Mouse (Mus musculus) cerebral cortex, adult 2 months (tissue): ENCODE results near the gene Gm10553.

ENCODE experiments used
- WGBS: fragments of 180-500 bp; shearing (Covaris S2); methylation state at CpG from one replicate; pipeline ENCODE4 v1.1.7; 2018; 5-methylcytosine and 5-hydroxymethylcytosine counted together

Gm10553 gene

DNA sequence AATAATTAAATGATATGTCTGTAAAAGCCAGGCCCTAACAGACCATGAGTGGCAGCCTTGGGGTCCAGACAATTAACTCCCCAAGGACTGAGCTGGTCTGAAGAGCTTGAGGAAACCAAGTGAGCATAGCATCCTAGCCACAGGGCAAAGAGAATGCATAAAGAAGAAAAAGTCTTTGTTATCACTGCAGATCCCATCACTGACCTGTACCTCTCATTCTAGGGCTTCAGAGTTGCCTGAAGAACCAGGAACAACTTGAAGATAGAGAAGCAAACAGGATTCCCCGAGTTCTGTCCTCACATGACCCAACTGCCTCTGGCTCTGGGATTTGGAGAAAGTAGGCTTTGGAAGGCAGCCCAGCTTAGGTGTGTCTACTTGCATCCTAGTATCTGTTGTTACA, at the start of gene Gm10553:
Gene Gm10553 (plus strand): TSS at position 301 of the 400 bp plus-strand sequence.
- 60% methylated on average over 1 of the region's 1 CpGs for WGBS

GRCm38 (mm10) chr1:85071690-85072089, 28.3 kb upstream of the Gm10553 start:
- WGBS = 64% methylated on average over 3 of the region's 3 CpGs

DNA sequence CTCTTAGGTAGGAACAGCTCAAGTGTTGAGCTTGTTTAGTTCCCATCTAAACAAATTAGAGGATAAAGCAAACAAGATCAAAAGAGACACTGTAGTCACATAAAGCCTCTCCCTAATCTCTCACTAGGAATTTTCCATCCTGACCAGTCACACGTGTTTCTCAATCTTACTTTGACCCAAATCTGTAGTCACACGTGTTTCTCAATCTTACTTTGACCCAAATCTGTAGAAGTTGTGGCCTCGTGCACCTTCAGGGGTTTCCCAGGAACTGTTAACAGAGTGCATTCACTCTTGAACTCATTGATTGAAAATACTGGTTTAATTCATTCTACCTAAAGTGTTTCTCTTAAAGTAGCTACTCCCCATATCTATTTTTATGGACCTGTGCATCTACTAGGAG, 26.9 kb upstream of the Gm10553 start:
- WGBS = 64% methylated on average over 3 of the region's 3 CpGs

DNA sequence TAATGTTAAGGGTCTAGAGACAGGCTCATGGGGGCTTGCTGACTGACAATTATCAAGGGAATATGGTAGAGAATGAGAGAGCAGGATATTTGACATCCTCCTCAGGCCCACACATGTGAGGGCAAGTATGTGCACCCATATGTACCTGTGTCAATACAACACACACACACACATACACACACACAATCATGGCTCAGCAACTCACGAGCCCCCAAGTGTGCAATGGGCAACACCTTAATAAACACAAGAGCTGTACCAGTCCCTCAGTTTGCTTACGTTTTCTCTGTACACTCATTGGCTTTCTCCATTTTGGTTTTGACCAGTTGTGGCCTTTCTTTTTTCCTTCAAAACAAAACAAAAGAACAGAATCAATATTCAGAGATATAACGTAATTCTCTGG, 15.2 kb upstream of the Gm10553 start:
- 68% methylated on average over 3 of the region's 3 CpGs for WGBS

DNA sequence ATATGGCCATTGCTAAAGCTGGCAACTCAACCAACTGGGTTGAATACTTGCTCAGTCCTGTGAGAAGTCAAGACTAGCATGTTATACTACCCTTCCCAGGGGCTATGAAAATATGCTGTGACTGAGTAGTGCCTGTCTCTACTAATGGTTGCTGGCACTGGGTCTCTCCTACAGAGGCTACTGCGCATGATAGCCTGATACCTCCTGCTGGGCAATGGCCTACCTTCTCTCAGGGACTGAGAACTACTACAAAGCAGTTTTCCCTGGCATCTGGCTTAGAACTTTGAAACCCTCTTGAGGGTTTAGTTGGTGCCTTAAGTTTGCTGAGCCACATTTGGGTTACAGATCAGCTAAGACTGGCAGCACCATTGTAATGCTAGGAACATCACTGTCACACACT, 13.8 kb upstream of the Gm10553 start:
- 67% methylated on average over 1 of the region's 1 CpGs for WGBS

DNA sequence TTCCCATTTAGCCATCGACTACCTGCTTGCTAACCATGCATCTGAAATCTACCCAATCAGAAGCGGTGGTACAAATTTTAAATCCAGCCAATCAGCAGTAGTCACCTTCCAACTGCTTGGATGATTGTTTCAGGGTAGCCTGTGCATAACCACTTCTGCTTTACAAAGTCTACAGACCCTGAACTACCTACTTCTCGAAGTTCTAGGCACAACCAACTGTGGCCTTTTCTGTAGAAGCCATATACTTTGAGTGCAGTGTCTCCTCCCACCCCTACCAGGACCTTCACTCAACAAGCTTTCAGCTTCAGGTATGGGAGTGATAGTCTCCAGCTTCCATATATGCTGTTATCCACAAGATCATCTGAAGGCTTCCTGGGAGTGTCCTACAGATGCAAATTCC, 7.8 kb upstream of the Gm10553 start:
- 27% methylated on average over 1 of the region's 3 CpGs for WGBS

GRCm38 (mm10) chr1:85093011-85093572, 6.9 kb upstream of the Gm10553 start:
- WGBS = 82% methylated on average over 6 of the region's 7 CpGs

- 80% methylated on average over 6 of the region's 7 CpGs for WGBS
Observed at GRCm38 (mm10) chr1:85099081-85099480, 883 bp upstream of the Gm10553 start.

- WGBS = 82% methylated on average over 4 of the region's 4 CpGs
Observed at GRCm38 (mm10) chr1:85101754-85102153, 1.8 kb downstream of the Gm10553 start.

- 83% methylated on average over 4 of the region's 4 CpGs for WGBS
Observed at GRCm38 (mm10) chr1:85105336-85105735, 5.4 kb downstream of the Gm10553 start.

DNA sequence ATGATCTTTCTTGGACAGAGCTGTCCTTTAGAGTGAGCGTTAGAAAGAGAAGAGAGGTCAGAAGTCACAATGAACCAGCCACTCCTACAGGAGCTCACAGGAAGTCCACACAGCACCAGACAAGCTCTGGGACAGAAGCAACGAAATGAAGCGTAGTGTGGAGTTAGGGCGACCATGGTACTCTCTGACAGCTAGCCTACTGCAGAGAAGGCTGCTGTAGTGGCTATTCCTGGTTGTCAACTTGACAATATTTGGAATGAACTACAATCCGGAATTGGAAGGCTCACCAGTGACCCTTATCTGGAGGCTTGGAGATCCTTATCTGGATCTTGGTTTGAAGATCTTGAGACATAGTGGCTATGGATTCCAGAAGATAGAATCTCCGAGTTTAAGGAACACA, 6.0 kb downstream of the Gm10553 start:
- 70% methylated on average over 5 of the region's 6 CpGs for WGBS

GRCm38 (mm10) chr1:85109753-85110152, 9.8 kb downstream of the Gm10553 start, which contains the start of gene A530032D15Rik:
A530032D15Rik (minus strand) TSS chr1:85109853.
- 60% methylated on average over 1 of the region's 7 CpGs for WGBS

- 83% methylated on average over 3 of the region's 3 CpGs for WGBS
Observed at GRCm38 (mm10) chr1:85110876-85111275, 10.9 kb downstream of the Gm10553 start.

- WGBS = 73% methylated on average over 10 of the region's 10 CpGs
Observed at GRCm38 (mm10) chr1:85111572-85111971, 11.6 kb downstream of the Gm10553 start.

- whole genome bisulfite sequencing = 87% methylated on average over 7 of the region's 7 CpGs
Observed at GRCm38 (mm10) chr1:85112266-85112665, 12.3 kb downstream of the Gm10553 start.

- WGBS = 61% methylated on average over 2 of the region's 5 CpGs
Observed at GRCm38 (mm10) chr1:85112889-85113288, 12.9 kb downstream of the Gm10553 start.

GRCm38 (mm10) chr1:85114078-85114477, 14.1 kb downstream of the Gm10553 start:
- WGBS = 79% methylated on average over 3 of the region's 3 CpGs

DNA sequence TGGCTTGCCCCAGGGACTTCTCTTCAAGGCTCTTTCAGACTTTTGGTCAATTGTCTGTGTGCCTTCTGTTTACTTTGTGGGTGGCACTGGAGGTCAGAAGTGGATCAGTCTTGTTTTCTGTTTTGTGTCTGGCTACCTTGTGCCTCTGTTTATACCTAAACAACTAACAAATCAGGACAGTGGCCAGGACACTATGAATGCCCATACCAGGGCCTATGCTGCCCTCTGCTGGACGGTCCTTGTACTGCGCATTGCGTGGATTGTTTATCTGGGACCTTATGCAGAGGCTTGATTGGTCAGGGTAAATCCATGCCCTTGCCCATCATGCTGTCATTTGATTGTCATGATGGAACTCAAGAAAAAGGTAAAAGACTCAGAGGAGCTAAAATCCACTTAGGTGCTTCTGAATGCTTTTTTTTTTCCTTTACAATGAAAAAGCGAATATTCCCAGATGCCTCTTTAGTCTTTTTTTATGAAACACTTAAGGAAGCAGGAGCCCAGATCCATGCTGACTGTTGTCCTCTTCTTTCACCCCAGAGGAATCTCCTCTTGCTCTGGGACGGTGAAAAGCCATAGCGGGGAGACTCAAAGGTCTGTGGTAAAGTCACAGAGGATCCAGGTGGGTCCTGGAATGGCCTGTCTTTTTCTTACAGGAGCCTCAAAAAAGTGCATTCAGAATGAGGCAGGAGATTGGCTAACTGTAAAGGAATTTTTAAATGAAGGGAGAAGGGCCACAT, 14.9 kb downstream of the Gm10553 start:
- 51% methylated on average over 6 of the region's 6 CpGs for WGBS

GRCm38 (mm10) chr1:85117537-85117936, 17.6 kb downstream of the Gm10553 start:
- 67% methylated on average over 5 of the region's 6 CpGs for WGBS

DNA sequence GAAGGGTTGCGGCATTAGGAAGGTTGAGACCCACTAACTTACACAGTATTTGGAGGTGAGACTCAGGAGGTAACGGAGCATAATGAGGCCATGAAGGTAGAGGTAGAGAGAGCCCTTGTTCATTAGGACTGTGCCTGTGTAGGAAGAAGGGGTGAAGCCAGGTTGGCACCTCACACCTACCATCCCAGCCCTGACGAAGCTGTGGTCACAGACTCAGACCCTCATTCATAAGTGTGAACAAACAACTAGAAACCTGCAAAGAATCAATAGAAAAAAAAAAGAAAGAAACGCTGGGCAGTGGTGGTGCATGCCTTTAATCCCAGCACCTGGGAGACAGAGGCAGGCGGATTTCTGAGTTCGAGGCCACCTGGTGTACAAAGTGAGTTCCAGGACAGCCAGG, 18.4 kb downstream of the Gm10553 start:
- 80% methylated on average over 6 of the region's 6 CpGs for WGBS

- WGBS = 83% methylated on average over 4 of the region's 4 CpGs
Observed at GRCm38 (mm10) chr1:85121841-85122240, 21.9 kb downstream of the Gm10553 start.

DNA sequence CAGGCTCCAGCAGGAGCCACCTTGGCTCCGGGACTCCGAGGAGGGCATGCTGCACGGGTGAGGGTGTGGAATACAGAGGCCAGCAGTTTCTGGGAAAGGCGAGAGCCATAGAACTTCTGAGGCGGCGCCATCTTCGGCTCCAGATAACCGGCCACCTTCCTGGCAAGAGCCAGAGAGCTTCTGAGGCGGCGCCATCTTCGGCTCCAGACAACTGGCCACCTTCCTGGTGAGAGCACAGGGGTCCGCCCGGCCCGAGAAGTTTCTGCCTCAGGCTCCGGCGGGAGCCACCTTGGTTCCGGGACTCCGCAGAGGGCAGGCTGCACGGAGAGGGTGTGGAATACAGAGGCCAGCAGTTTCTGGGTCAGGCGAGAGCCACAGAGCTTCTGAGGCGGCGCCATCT, 33.7 kb downstream of the Gm10553 start:
- WGBS = 90% methylated on average over 22 of the region's 22 CpGs
